Mouse (Mus musculus) liver, adult 2 months (tissue): ENCODE measurements around the gene Kif3b.

ENCODE experiments used
- CTCF ChIP-seq: fragments of 200-500 bp; IDR thresholded peaks from 2 replicates; pipeline ENCODE4 v1.5.1; 2011; ENCODE audit warnings: low read depth, low read length, control low read depth
- POLR2A ChIP-seq: fragments of 200-500 bp; IDR thresholded peaks from 2 replicates; pipeline ENCODE4 v1.6.1; 2011; ENCODE audit warnings: low read length, control low read depth; ENCODE audit not compliant: insufficient read depth; ENCODE audit errors: extremely low read depth

GRCm38 (mm10) chr2:153345071-153345453 is 53.8 kb downstream of the Kif3b start:
- TF ChIP-seq POLR2A (no peak), CTCF (no peak)
